18 mouse cellular contexts compared by ENCODE assay signal in genomic region chr13:32435136-32435535, GRCm38 (mm10).
A peak's percentile ranks its signal among the peaks of the same experiment; 100 is the strongest.
DNase-seq lines count a peak whose midpoint lies in the region; ATAC-seq lines count a peak whose summit lies in the region.
"Had no signal": no experiment of that assay in that cellular context is flagged by ENCODE, and none has a peak within 500 bp of the region (broad histone marks: within the 10 kb centered on the region; RNA-seq: fewer than 3 reads in every experiment).

No protein-coding gene starts in this region.

- no peaks in the 10 kb centered on the region for H3K9me3 ChIP-seq in lung, embryonic 16.5 days (ENCODE audit: control insufficient read depth, low read length)
- H3K9me3 ChIP-seq: intestine, embryonic 15.5 days; limb, embryonic 13.5 days; liver, embryonic 15.5 days had no signal

- DNase-seq in heart, adult 11 months = peak; percentile 82
- no peak for DNase-seq in heart, postnatal 25 days (ENCODE audit: low spot score)
- DNase-seq in lung, postnatal 25 days (ENCODE audit: low spot score) = no peak
- DNase-seq in kidney, adult 9 months = peak; percentile 5
- DNase-seq in kidney, postnatal 14 days = peak; percentile 40
- no peak for DNase-seq in frontal cortex, postnatal 36 days (ENCODE audit: low spot score in 2 of 2)
- DNase-seq: cerebellum, adult 11 months; heart, postnatal 14 days; lung, postnatal 14 days; retina, postnatal 1 day; thymus, postnatal 25 days had no signal

- H3K9ac ChIP-seq in lung, embryonic 16.5 days (ENCODE audit: low read length) = no peak overlapping the region
- H3K9ac ChIP-seq: intestine, embryonic 15.5 days; limb, embryonic 13.5 days; liver, embryonic 15.5 days had no signal

- intact Hi-C loops in heart, postnatal 25 days (cut with DNase I) = no loop called here

- H3K4me3 ChIP-seq in lung, embryonic 16.5 days (ENCODE audit: low read length) = no peak overlapping the region
- H3K4me3 ChIP-seq: erythroblast, embryonic 14.5 days; intestine, embryonic 15.5 days; limb, embryonic 13.5 days; liver, embryonic 15.5 days; myocyte had no signal

- H3K4me1 ChIP-seq in lung, embryonic 16.5 days (replicated peaks; ENCODE audit: control insufficient read depth, insufficient read depth, low read length) = no peaks in the 10 kb centered on the region
- H3K4me1 ChIP-seq: intestine, embryonic 15.5 days; liver, embryonic 15.5 days had no signal

- H3K4me2 ChIP-seq in lung, embryonic 16.5 days (ENCODE audit: low read depth, low read length) = no peak overlapping the region
- H3K4me2 ChIP-seq: heart, embryonic 11.5 days; intestine, embryonic 15.5 days; limb, embryonic 13.5 days; liver, embryonic 15.5 days had no signal

- no peaks in the 10 kb centered on the region for H3K27me3 ChIP-seq in lung, embryonic 16.5 days (ENCODE audit: control insufficient read depth, insufficient read depth, low read depth, low read length)
- H3K27me3 ChIP-seq: intestine, embryonic 15.5 days; liver, embryonic 15.5 days had no signal

- WGBS in lung, embryonic 16.5 days = 61% methylated on average over 5 of the region's 5 CpGs

- H3K27ac ChIP-seq in lung, embryonic 16.5 days (ENCODE audit: low read length) = no peak overlapping the region
- H3K27ac ChIP-seq: intestine, embryonic 15.5 days; limb, embryonic 13.5 days; liver, embryonic 15.5 days had no signal

- ATAC-seq in lung, embryonic 16.5 days (ENCODE audit: low read depth) = peak; percentile 20; the same call in 1 of the 2 replicates
- ATAC-seq: intestine, embryonic 15.5 days had no signal

- no peaks in the 10 kb centered on the region for H3K36me3 ChIP-seq in lung, embryonic 16.5 days (ENCODE audit: control insufficient read depth, insufficient read depth, low read length)
- H3K36me3 ChIP-seq: intestine, embryonic 15.5 days; limb, embryonic 13.5 days; liver, embryonic 15.5 days had no signal

Comparison
In these comparisons a context has a peak if more than half of its experiments do, and no peak if none do; other contexts are left out.
1. DNase-seq: peak in heart, adult 11 months (single experiment), kidney, adult 9 months (single experiment) and kidney, postnatal 14 days (single experiment); none in heart, postnatal 25 days (single experiment), lung, postnatal 25 days (single experiment) and frontal cortex, postnatal 36 days (0 of 2).